10 mouse cellular contexts compared by ENCODE assay signal in genomic region chr7:80188579-80189125, GRCm38 (mm10). TPM values are rescaled to one million over a fixed set of nuclear protein-coding genes. Genes with fewer than 3 reads are reported as not detected.
A peak's percentile ranks its signal among the peaks of the same experiment; 100 is the strongest.
DNase-seq lines count a peak whose midpoint lies in the region; ATAC-seq and TF ChIP-seq lines count a peak whose summit lies in the region.
"Had no signal": no experiment of that assay in that cellular context is flagged by ENCODE, and none has a peak within 500 bp of the region (broad histone marks: within the 10 kb centered on the region; RNA-seq: fewer than 3 reads in every experiment).

No protein-coding gene starts in this region.

- H3K4me3 ChIP-seq in heart, embryonic 13.5 days: no peak overlapping the region
- peak overlapping the region; percentile 27 to 85 for H3K4me3 ChIP-seq in ES-E14 (ENCODE audit: insufficient read depth in 1 of 2, low read depth in 1 of 2, low read length in 2 of 2, poor library complexity in 1 of 2, severe bottlenecking in 1 of 2)
- no peak overlapping the region for H3K4me3 ChIP-seq in forebrain, postnatal 0 days (ENCODE audit: low read depth, low read length)
- no peak overlapping the region for H3K4me3 ChIP-seq in midbrain, embryonic 15.5 days
- no peak overlapping the region for H3K4me3 ChIP-seq in cerebellum, adult 2 months (replicated peaks; ENCODE audit: insufficient read depth, low read depth, low read length)

- in situ Hi-C loops in ES-E14 (cut with MboI; ENCODE audit: low sequenced_read_pairs in 2 of 2, unreplicated experiment in 2 of 2): no loop called here

- no peaks in the 10 kb centered on the region; the same call in 1 of the 2 replicates for H3K36me3 ChIP-seq in heart, embryonic 13.5 days
- H3K36me3 ChIP-seq in ES-E14 (ENCODE audit: control insufficient read depth, insufficient read depth, low read length, poor library complexity, severe bottlenecking): no peaks in the 10 kb centered on the region
- H3K36me3 ChIP-seq in forebrain, postnatal 0 days (ENCODE audit: insufficient read depth): no peaks in the 10 kb centered on the region
- no peaks in the 10 kb centered on the region for H3K36me3 ChIP-seq in midbrain, embryonic 15.5 days (replicated peaks)

- no peak for DNase-seq in heart, postnatal 14 days
- peak; percentile 78 for DNase-seq in ES-E14 (ENCODE audit: low read depth, low spot score)
- no peak for DNase-seq in forebrain, postnatal 0 days
- no peak for DNase-seq in heart, postnatal 4 days
- DNase-seq in cerebellum, adult 2 months: no peak

- no peak for ATAC-seq in heart, embryonic 13.5 days (ENCODE audit: extremely low read depth, insufficient number of reproducible peaks, low FRiP score, low TSS enrichment)
- ATAC-seq in forebrain, postnatal 0 days: no peak
- no peak for ATAC-seq in midbrain, embryonic 15.5 days (replicated peaks)
- no peak for ATAC-seq in CD4-positive, CD25-positive, alpha-beta regulatory T cell, adult 4 months
- ATAC-seq: lung, postnatal 0 days had no signal

- H3K4me2 ChIP-seq in heart, embryonic 13.5 days: no peak overlapping the region
- H3K4me2 ChIP-seq in forebrain, postnatal 0 days (ENCODE audit: low read depth): 0 out of 2 replicates have a peak overlapping the region, but pooled peaks have one; percentile 4
- H3K4me2 ChIP-seq in midbrain, embryonic 15.5 days: 0 out of 2 replicates have a peak overlapping the region, but pooled peaks have one; percentile 10
- H3K4me2 ChIP-seq: heart, embryonic 11.5 days had no signal

- peaks cover 77% of the 10 kb centered on the region for H3K4me1 ChIP-seq in heart, embryonic 13.5 days
- H3K4me1 ChIP-seq in ES-E14 (ENCODE audit: control insufficient read depth in 2 of 2, insufficient read depth in 2 of 2, low read length in 2 of 2, poor library complexity in 1 of 2): peaks cover 20 to 36% of the 10 kb centered on the region in 2 experiments
- H3K4me1 ChIP-seq in forebrain, postnatal 0 days (ENCODE audit: insufficient read depth): peaks cover 34% of the 10 kb centered on the region
- peaks cover 58% of the 10 kb centered on the region for H3K4me1 ChIP-seq in midbrain, embryonic 15.5 days
- H3K4me1 ChIP-seq in cerebellum, adult 2 months (ENCODE audit: control insufficient read depth, insufficient read depth, low read length): peaks cover 3% of the 10 kb centered on the region; the same call in 1 of the 2 replicates

- H3K27me3 ChIP-seq in heart, embryonic 13.5 days (replicated peaks): peaks cover 24% of the 10 kb centered on the region; the same call in 1 of the 2 replicates
- H3K27me3 ChIP-seq in forebrain, postnatal 0 days (ENCODE audit: insufficient read depth, low read length): no peaks in the 10 kb centered on the region
- H3K27me3 ChIP-seq in midbrain, embryonic 15.5 days (replicated peaks): no peaks in the 10 kb centered on the region
- H3K27me3 ChIP-seq in cerebellum, adult 2 months (ENCODE audit: control insufficient read depth, insufficient read depth, low read length): no peaks in the 10 kb centered on the region

- 87% methylated on average over 2 of the region's 2 CpGs for WGBS in heart, embryonic 13.5 days
- 36% methylated on average over 2 of the region's 2 CpGs for WGBS in forebrain, postnatal 0 days
- 68% methylated on average over 2 of the region's 2 CpGs for WGBS in midbrain, embryonic 15.5 days
- WGBS in cerebellum, adult 2 months: 95% methylated on average over 2 of the region's 2 CpGs

- TF ChIP-seq CTCF in forebrain, postnatal 0 days (IDR thresholded peaks at IDR 0.05; ENCODE audit: low read depth): no peak
- TF ChIP-seq CTCF in cerebellum, adult 2 months (IDR thresholded peaks at IDR 0.05; ENCODE audit: borderline replicate concordance, insufficient read depth, low read depth, low read length): no peak

- no peak for TF ChIP-seq POLR2A in cerebellum, adult 2 months (IDR thresholded peaks at IDR 0.05; ENCODE audit: borderline replicate concordance, insufficient read depth, low read length)

- intact Hi-C loops in heart, postnatal 14 days (cut with DNase I): no loop called here

- 0 out of 2 replicates have a peak overlapping the region, but pooled peaks have one; percentile 3 for H3K9ac ChIP-seq in heart, embryonic 13.5 days
- H3K9ac ChIP-seq in ES-E14 (ENCODE audit: insufficient read depth, low read depth, low read length, poor library complexity, severe bottlenecking): peak overlapping the region; percentile 88
- no peak overlapping the region for H3K9ac ChIP-seq in forebrain, postnatal 0 days
- no peak overlapping the region for H3K9ac ChIP-seq in midbrain, embryonic 15.5 days

- H3K27ac ChIP-seq in heart, embryonic 13.5 days (replicated peaks): no peak overlapping the region
- H3K27ac ChIP-seq in ES-E14 (ENCODE audit: insufficient read depth, low read depth, low read length, poor library complexity, severe bottlenecking): peak overlapping the region; percentile 99
- H3K27ac ChIP-seq in forebrain, postnatal 0 days (ENCODE audit: low read depth, low read length): no peak overlapping the region
- H3K27ac ChIP-seq in midbrain, embryonic 15.5 days: peak overlapping the region; percentile 55; the same call in 1 of the 2 replicates
- H3K27ac ChIP-seq in cerebellum, adult 2 months (ENCODE audit: insufficient read depth, low read length): no peak overlapping the region

- no peaks in the 10 kb centered on the region for H3K9me3 ChIP-seq in heart, embryonic 13.5 days
- H3K9me3 ChIP-seq in ES-E14 (ENCODE audit: control insufficient read depth, insufficient read depth, low read depth, low read length): no peaks in the 10 kb centered on the region
- no peaks in the 10 kb centered on the region for H3K9me3 ChIP-seq in forebrain, postnatal 0 days (ENCODE audit: low read length)
- no peaks in the 10 kb centered on the region for H3K9me3 ChIP-seq in midbrain, embryonic 15.5 days

TF ChIP-seq in ES-E14, 5 proteins besides CTCF, POLR2A, EP300 and RAD21:
- TF ChIP-seq MAFK (IDR thresholded peaks at IDR 0.05; ENCODE audit: insufficient read depth, low read depth, low read length) (peak; percentile 95), ZNF384 (IDR thresholded peaks at IDR 0.05; ENCODE audit: low read depth, low read length) (no peak), HCFC1 (IDR thresholded peaks at IDR 0.05; ENCODE audit: borderline replicate concordance, insufficient read depth, low read length) (no peak)

RNA-seq across cellular contexts. Expression of gene Sema4b, which starts 2.0 kb away (rescaled TPM):
- polyA plus RNA-seq in heart, embryonic 13.5 days (2015; fragmentation: Nextera tagmentation; extraction: Ambion mirVana): 9.9 and 11.3 TPM in 2 replicates
- total RNA-seq in heart, postnatal 14 days (2021): 10 to 100 TPM; 12.9 to 13.4 TPM
- 50.1 and 106 TPM in 2 replicates for total RNA-seq in ES-E14 (2012; rRNA removed)
- total RNA-seq in forebrain, postnatal 0 days (2014; rRNA removed): 24.5 and 35.6 TPM in 2 replicates
- 17.0 and 22.4 TPM in 2 replicates for polyA plus RNA-seq in forebrain, postnatal 0 days (2015; fragmentation: Nextera tagmentation; extraction: Ambion mirVana)
- 26.9 and 27.0 TPM in 2 replicates for polyA plus RNA-seq in midbrain, embryonic 15.5 days (2015; fragmentation: Nextera tagmentation; extraction: Ambion mirVana)
- polyA plus RNA-seq in CD4-positive, CD25-positive, alpha-beta regulatory T cell, adult 4 months (2017; shearing (Covaris generic)): 10 to 100 TPM; 19.2 to 26.0 TPM
- 10 to 100 TPM; 14.3 to 16.1 TPM for total RNA-seq in heart, postnatal 4 days (2021)
- polyA plus RNA-seq in cerebellum, adult 2 months (2012; rRNA removed): 10.7 and 11.5 TPM in 2 replicates

RNA-seq across cellular contexts. Expression of gene Cib1, which starts 44.0 kb away (rescaled TPM):
- polyA plus RNA-seq in heart, embryonic 13.5 days (2015; fragmentation: Nextera tagmentation; extraction: Ambion mirVana): 54.2 and 57.9 TPM in 2 replicates
- total RNA-seq in heart, postnatal 14 days (2021): 10 to 100 TPM; 18.1 to 22.5 TPM
- 52.6 and 59.7 TPM in 2 replicates for total RNA-seq in ES-E14 (2012; rRNA removed)
- 11.3 and 16.4 TPM in 2 replicates for total RNA-seq in forebrain, postnatal 0 days (2014; rRNA removed)
- 29.0 and 29.3 TPM in 2 replicates for polyA plus RNA-seq in forebrain, postnatal 0 days (2015; fragmentation: Nextera tagmentation; extraction: Ambion mirVana)
- 28.5 and 29.7 TPM in 2 replicates for polyA plus RNA-seq in midbrain, embryonic 15.5 days (2015; fragmentation: Nextera tagmentation; extraction: Ambion mirVana)
- polyA plus RNA-seq in CD4-positive, CD25-positive, alpha-beta regulatory T cell, adult 4 months (2017; shearing (Covaris generic)): 10 to 100 TPM; 86.5 to 98.1 TPM
- 10 to 100 TPM; 26.2 to 27.7 TPM for total RNA-seq in heart, postnatal 4 days (2021)
- 40.1 and 45.0 TPM in 2 replicates for polyA plus RNA-seq in cerebellum, adult 2 months (2012; rRNA removed)

RNA-seq across cellular contexts. Expression of gene Gdpgp1, which starts 44.0 kb away (rescaled TPM):
- 3.3 and 3.7 TPM in 2 replicates for polyA plus RNA-seq in heart, embryonic 13.5 days (2015; fragmentation: Nextera tagmentation; extraction: Ambion mirVana)
- total RNA-seq in heart, postnatal 14 days (2021): 1 to 10 TPM; 1.9 TPM
- 4.4 and 4.5 TPM in 2 replicates for total RNA-seq in ES-E14 (2012; rRNA removed)
- total RNA-seq in forebrain, postnatal 0 days (2014; rRNA removed): 4.1 and 5.8 TPM in 2 replicates
- 1.3 and 2.6 TPM in 2 replicates for polyA plus RNA-seq in forebrain, postnatal 0 days (2015; fragmentation: Nextera tagmentation; extraction: Ambion mirVana)
- polyA plus RNA-seq in midbrain, embryonic 15.5 days (2015; fragmentation: Nextera tagmentation; extraction: Ambion mirVana): 4.5 and 5.3 TPM in 2 replicates
- 10 to 100 TPM in 1 of 2 experiments, 1 to 10 TPM in 1; 8.4 to 11.4 TPM for polyA plus RNA-seq in CD4-positive, CD25-positive, alpha-beta regulatory T cell, adult 4 months (2017; shearing (Covaris generic))
- 1 to 10 TPM; 2.5 to 2.6 TPM for total RNA-seq in heart, postnatal 4 days (2021)
- 3.9 and 4.1 TPM in 2 replicates for polyA plus RNA-seq in cerebellum, adult 2 months (2012; rRNA removed)

RNA-seq across cellular contexts. Expression of gene Ttll13, which starts 57.5 kb away (rescaled TPM):
- polyA plus RNA-seq in heart, embryonic 13.5 days (2015; fragmentation: Nextera tagmentation; extraction: Ambion mirVana): 0.62 and 0.82 TPM in 2 replicates
- total RNA-seq in heart, postnatal 14 days (2021): under 1 TPM; 0.46 to 0.55 TPM
- total RNA-seq in ES-E14 (2012; rRNA removed): 1.4 and 2.8 TPM in 2 replicates
- total RNA-seq in forebrain, postnatal 0 days (2014; rRNA removed): 0.48 and 2.0 TPM in 2 replicates
- 1.4 and 1.5 TPM in 2 replicates for polyA plus RNA-seq in forebrain, postnatal 0 days (2015; fragmentation: Nextera tagmentation; extraction: Ambion mirVana)
- 2.1 and 2.9 TPM in 2 replicates for polyA plus RNA-seq in midbrain, embryonic 15.5 days (2015; fragmentation: Nextera tagmentation; extraction: Ambion mirVana)
- under 1 TPM in 1 of 2 experiments, not detected in 1; 0.94 TPM for polyA plus RNA-seq in CD4-positive, CD25-positive, alpha-beta regulatory T cell, adult 4 months (2017; shearing (Covaris generic))
- under 1 TPM; 0.47 to 0.86 TPM for total RNA-seq in heart, postnatal 4 days (2021)
- 0.69 and 0.98 TPM in 2 replicates for polyA plus RNA-seq in cerebellum, adult 2 months (2012; rRNA removed)

Comparison
In these comparisons a context has a peak if more than half of its experiments do, and no peak if none do; other contexts are left out.
1. H3K27ac ChIP-seq: peak in ES-E14 (single experiment) and midbrain, embryonic 15.5 days (single experiment); none in heart, embryonic 13.5 days (single experiment), forebrain, postnatal 0 days (single experiment) and cerebellum, adult 2 months (single experiment).
2. H3K4me3 ChIP-seq: peak in ES-E14 (2 of 2); none in heart, embryonic 13.5 days (single experiment), forebrain, postnatal 0 days (single experiment), midbrain, embryonic 15.5 days (single experiment) and cerebellum, adult 2 months (single experiment).
3. H3K9ac ChIP-seq: peak in heart, embryonic 13.5 days (single experiment) and ES-E14 (single experiment); none in forebrain, postnatal 0 days (single experiment) and midbrain, embryonic 15.5 days (single experiment).